Mouse (Mus musculus): ENCODE data around the gene Rcor2. TPM values are rescaled to one million over a fixed set of nuclear protein-coding genes. Genes with fewer than 3 reads are reported as not detected.

Rcor2 gene
- 34.9 and 36.8 TPM in 2 replicates for polyA plus RNA-seq (2014; fragmentation: Nextera tagmentation; extraction: Ambion mirVana)

GRCm38 (mm10) chr19:7267091-7267741 is at the start of gene Rcor2:
Gene Rcor2, plus strand, starts transcription at chr19:7267325.
- Histone ChIP-seq H3K4me3 (ENCODE audit: low read depth, low read length) (peak within 1 kb of the TSS; percentile 94), H3K36me3 (ENCODE audit: control insufficient read depth, insufficient read depth, low read length) (peaks cover 15% of the 10 kb centered on the region), H3K9ac (ENCODE audit: low read length) (peak within 1 kb of the TSS; percentile 98), H3K27ac (ENCODE audit: low read depth, low read length) (peak within 1 kb of the TSS; percentile 100), H3K9me3 (ENCODE audit: control insufficient read depth, low read length) (0 out of 2 replicates have a peak, but pooled peaks cover 2% of the 10 kb centered on the region), H3K4me2 (ENCODE audit: low read depth) (peak within 1 kb of the TSS; percentile 92), H3K27me3 (ENCODE audit: control insufficient read depth, insufficient read depth, low read length) (no peaks in the 10 kb centered on the region), H3K4me1 (ENCODE audit: control insufficient read depth, insufficient read depth, low read length) (peaks cover 43% of the 10 kb centered on the region)
- ATAC-seq (ENCODE audit: insufficient read depth, low FRiP score, low TSS enrichment) (peak; percentile 58), DNase-seq (ENCODE audit: low spot score) (peak; percentile 91)
- 0% methylated on average over 28 of the region's 28 CpGs for WGBS

- peak overlapping the region; percentile 58 for H3K4me2 ChIP-seq (ENCODE audit: low read depth)
- peaks cover 7% of the 10 kb centered on the region for H3K4me1 ChIP-seq (ENCODE audit: control insufficient read depth, insufficient read depth, low read length)
- no peak overlapping the region for H3K27ac ChIP-seq (ENCODE audit: low read depth, low read length)
- H3K4me3 ChIP-seq (ENCODE audit: low read depth, low read length) = peak overlapping the region; percentile 83
- peak; percentile 42 for ATAC-seq (ENCODE audit: insufficient read depth, low FRiP score, low TSS enrichment)
- H3K9me3 ChIP-seq (ENCODE audit: control insufficient read depth, low read length) = no peaks in the 10 kb centered on the region
- peaks cover 10% of the 10 kb centered on the region for H3K36me3 ChIP-seq (ENCODE audit: control insufficient read depth, insufficient read depth, low read length)
- H3K27me3 ChIP-seq (ENCODE audit: control insufficient read depth, insufficient read depth, low read length) = no peaks in the 10 kb centered on the region
- 13% methylated on average over 6 of the region's 6 CpGs for WGBS
- H3K9ac ChIP-seq (ENCODE audit: low read length) = peak overlapping the region; percentile 41
- no peak for DNase-seq (ENCODE audit: low spot score)
Measured at GRCm38 (mm10) chr19:7217926-7218267, 49.2 kb upstream of the Rcor2 start.

- Histone ChIP-seq H3K9me3 (ENCODE audit: control insufficient read depth, low read length) (no peaks in the 10 kb centered on the region), H3K9ac (ENCODE audit: low read length) (no peak overlapping the region), H3K36me3 (ENCODE audit: control insufficient read depth, insufficient read depth, low read length) (peaks cover 9% of the 10 kb centered on the region), H3K27me3 (ENCODE audit: control insufficient read depth, insufficient read depth, low read length) (no peaks in the 10 kb centered on the region), H3K4me1 (ENCODE audit: control insufficient read depth, insufficient read depth, low read length) (peaks cover 7% of the 10 kb centered on the region), H3K4me2 (ENCODE audit: low read depth) (no peak overlapping the region), H3K4me3 (ENCODE audit: low read depth, low read length) (no peak overlapping the region), H3K27ac (ENCODE audit: low read depth, low read length) (no peak overlapping the region)
- 94% methylated on average over 5 of the region's 5 CpGs for WGBS
- no peak for DNase-seq (ENCODE audit: low spot score)
- no peak for ATAC-seq (ENCODE audit: insufficient read depth, low FRiP score, low TSS enrichment)
Measured at GRCm38 (mm10) chr19:7218753-7219152, 48.4 kb upstream of the Rcor2 start.

- DNase-seq (ENCODE audit: low spot score) (no peak), ATAC-seq (ENCODE audit: insufficient read depth, low FRiP score, low TSS enrichment) (no peak)
- H3K27ac ChIP-seq (ENCODE audit: low read depth, low read length) = no peak overlapping the region
- H3K4me1 ChIP-seq (ENCODE audit: control insufficient read depth, insufficient read depth, low read length) = no peaks in the 10 kb centered on the region
- H3K4me2 ChIP-seq (ENCODE audit: low read depth) = no peak overlapping the region
- no peak overlapping the region for H3K4me3 ChIP-seq (ENCODE audit: low read depth, low read length)
- WGBS = 89% methylated on average over 6 of the region's 6 CpGs
- no peaks in the 10 kb centered on the region for H3K27me3 ChIP-seq (ENCODE audit: control insufficient read depth, insufficient read depth, low read length)
- no peaks in the 10 kb centered on the region for H3K9me3 ChIP-seq (ENCODE audit: control insufficient read depth, low read length)
- H3K36me3 ChIP-seq (ENCODE audit: control insufficient read depth, insufficient read depth, low read length) = peaks cover 3% of the 10 kb centered on the region; the same call in 1 of the 2 replicates
- H3K9ac ChIP-seq (ENCODE audit: low read length) = no peak overlapping the region
Measured at GRCm38 (mm10) chr19:7222196-7222595, 44.9 kb upstream of the Rcor2 start.

- H3K9ac ChIP-seq (ENCODE audit: low read length) = no peak overlapping the region
- DNase-seq (ENCODE audit: low spot score) (no peak), ATAC-seq (ENCODE audit: insufficient read depth, low FRiP score, low TSS enrichment) (no peak)
- H3K36me3 ChIP-seq (ENCODE audit: control insufficient read depth, insufficient read depth, low read length) = peaks cover 8% of the 10 kb centered on the region; the same call in 1 of the 2 replicates
- no peak overlapping the region for H3K4me2 ChIP-seq (ENCODE audit: low read depth)
- H3K9me3 ChIP-seq (ENCODE audit: control insufficient read depth, low read length) = no peaks in the 10 kb centered on the region
- no peaks in the 10 kb centered on the region for H3K27me3 ChIP-seq (ENCODE audit: control insufficient read depth, insufficient read depth, low read length)
- H3K27ac ChIP-seq (ENCODE audit: low read depth, low read length) = no peak overlapping the region
- no peaks in the 10 kb centered on the region for H3K4me1 ChIP-seq (ENCODE audit: control insufficient read depth, insufficient read depth, low read length)
- no peak overlapping the region for H3K4me3 ChIP-seq (ENCODE audit: low read depth, low read length)
Measured at GRCm38 (mm10) chr19:7223488-7223887, 43.6 kb upstream of the Rcor2 start.

GRCm38 (mm10) chr19:7224253-7224652 is 42.9 kb upstream of the Rcor2 start:
- Histone ChIP-seq H3K27me3 (ENCODE audit: control insufficient read depth, insufficient read depth, low read length) (no peaks in the 10 kb centered on the region), H3K9me3 (ENCODE audit: control insufficient read depth, low read length) (no peaks in the 10 kb centered on the region), H3K36me3 (ENCODE audit: control insufficient read depth, insufficient read depth, low read length) (peaks cover 11% of the 10 kb centered on the region), H3K4me2 (ENCODE audit: low read depth) (no peak overlapping the region), H3K27ac (ENCODE audit: low read depth, low read length) (no peak overlapping the region), H3K4me1 (ENCODE audit: control insufficient read depth, insufficient read depth, low read length) (no peaks in the 10 kb centered on the region), H3K4me3 (ENCODE audit: low read depth, low read length) (no peak overlapping the region), H3K9ac (ENCODE audit: low read length) (no peak overlapping the region)
- 93% methylated on average over 3 of the region's 3 CpGs for WGBS
- DNase-seq (ENCODE audit: low spot score) (no peak), ATAC-seq (ENCODE audit: insufficient read depth, low FRiP score, low TSS enrichment) (no peak)

- H3K36me3 ChIP-seq (ENCODE audit: control insufficient read depth, insufficient read depth, low read length) = peaks cover 20% of the 10 kb centered on the region
Measured at GRCm38 (mm10) chr19:7225096-7225690, 41.9 kb upstream of the Rcor2 start.

GRCm38 (mm10) chr19:7226511-7226914 is 40.6 kb upstream of the Rcor2 start:
- Histone ChIP-seq H3K4me2 (ENCODE audit: low read depth) (no peak overlapping the region), H3K36me3 (ENCODE audit: control insufficient read depth, insufficient read depth, low read length) (peaks cover 21% of the 10 kb centered on the region), H3K4me1 (ENCODE audit: control insufficient read depth, insufficient read depth, low read length) (no peaks in the 10 kb centered on the region), H3K27me3 (ENCODE audit: control insufficient read depth, insufficient read depth, low read length) (no peaks in the 10 kb centered on the region), H3K9ac (ENCODE audit: low read length) (no peak overlapping the region), H3K9me3 (ENCODE audit: control insufficient read depth, low read length) (no peaks in the 10 kb centered on the region), H3K4me3 (ENCODE audit: low read depth, low read length) (no peak overlapping the region), H3K27ac (ENCODE audit: low read depth, low read length) (no peak overlapping the region)
- 86% methylated on average over 6 of the region's 6 CpGs for WGBS
- ATAC-seq (ENCODE audit: insufficient read depth, low FRiP score, low TSS enrichment) (no peak), DNase-seq (ENCODE audit: low spot score) (no peak)

More at GRCm38 (mm10) chr19:7225096-7225690, 41.9 kb upstream of the Rcor2 start:
- Histone ChIP-seq H3K27ac (ENCODE audit: low read depth, low read length) (no peak overlapping the region), H3K4me2 (ENCODE audit: low read depth) (no peak overlapping the region), H3K4me3 (ENCODE audit: low read depth, low read length) (no peak overlapping the region), H3K27me3 (ENCODE audit: control insufficient read depth, insufficient read depth, low read length) (no peaks in the 10 kb centered on the region), H3K9me3 (ENCODE audit: control insufficient read depth, low read length) (no peaks in the 10 kb centered on the region), H3K9ac (ENCODE audit: low read length) (no peak overlapping the region), H3K4me1 (ENCODE audit: control insufficient read depth, insufficient read depth, low read length) (no peaks in the 10 kb centered on the region)
- DNase-seq (ENCODE audit: low spot score) (no peak), ATAC-seq (ENCODE audit: insufficient read depth, low FRiP score, low TSS enrichment) (no peak)
- 90% methylated on average over 9 of the region's 9 CpGs for WGBS

All from neural tube, embryonic 11.5 days (tissue).